Mouse (Mus musculus) macrophage (primary cell): ENCODE results near the gene Arhgap24. TPM values are rescaled to one million over a fixed set of nuclear protein-coding genes. Genes with fewer than 3 reads are reported as not detected.

ENCODE experiments used
- H3K27ac ChIP-seq: fragments of 350-480 bp; formaldehyde crosslinking; 2 replicates; pipeline ENCODE4 v1.9.0; 2021
- H3K36me3 ChIP-seq: fragments of 350-480 bp; formaldehyde crosslinking; 2 replicates; pipeline ENCODE4 v1.9.0; 2021; ENCODE audit errors: inconsistent target
- H3K4me3 ChIP-seq: fragments of 350-480 bp; formaldehyde crosslinking; 2 replicates; pipeline ENCODE4 v1.9.0; 2021; ENCODE audit errors: inconsistent target
- H3K79me2 ChIP-seq: fragments of 350-480 bp; formaldehyde crosslinking; 2 replicates; pipeline ENCODE4 v1.9.0; 2021; ENCODE audit errors: inconsistent target
- WGBS: methylation state at CpG from one replicate; pipeline ENCODE4 v1.1.7; 2026; ENCODE audit warnings: inconsistent platforms; ENCODE audit not compliant: missing documents; 5-methylcytosine and 5-hydroxymethylcytosine counted together
- polyA plus RNA-seq: library from polyadenylated mRNA; stranded (reverse); fragments of 250-400 nt; gene quantifications from 3 replicates; pipeline ENCODE4 v1.2.4, GENCODE M21; 2018; ENCODE audit warnings: inconsistent platforms

The Arhgap24 gene
- polyA plus RNA-seq, 1 experiment from 2014 or later: 16.8 TPM

- Histone ChIP-seq H3K27ac (no peak overlapping the region), H3K79me2 (no peaks in the 10 kb centered on the region), H3K36me3 (no peaks in the 10 kb centered on the region), H3K4me3 (no peak overlapping the region)
- WGBS: 100% methylated on average over 2 of the region's 2 CpGs
Observed at GRCm38 (mm10) chr5:102470284-102470683, 10.9 kb upstream of the Arhgap24 start.

- WGBS: 11% methylated on average over 1 of the region's 2 CpGs
- Histone ChIP-seq H3K27ac (no peak overlapping the region), H3K79me2 (peaks cover 16% of the 10 kb centered on the region; the same call in 1 of the 2 replicates), H3K4me3 (no peak overlapping the region), H3K36me3 (no peaks in the 10 kb centered on the region)
Observed at GRCm38 (mm10) chr5:102478076-102478475, 3.1 kb upstream of the Arhgap24 start.

- 86% methylated on average over 10 of the region's 10 CpGs for WGBS
- Histone ChIP-seq H3K4me3 (no peak overlapping the region), H3K36me3 (no peaks in the 10 kb centered on the region), H3K27ac (no peak overlapping the region), H3K79me2 (peaks cover 65% of the 10 kb centered on the region; the same call in 1 of the 2 replicates)
Observed at GRCm38 (mm10) chr5:102483285-102483975, 2.2 kb downstream of the Arhgap24 start.

- WGBS: 40% methylated on average over 5 of the region's 5 CpGs
- Histone ChIP-seq H3K79me2 (peaks cover 64% of the 10 kb centered on the region; the same call in 1 of the 2 replicates), H3K27ac (no peak overlapping the region), H3K36me3 (no peaks in the 10 kb centered on the region), H3K4me3 (no peak overlapping the region)
Observed at GRCm38 (mm10) chr5:102491554-102491953, 10.4 kb downstream of the Arhgap24 start.

GRCm38 (mm10) chr5:102492152-102492551 lies 11.0 kb downstream of the Arhgap24 start:
- no peaks in the 10 kb centered on the region for H3K36me3 ChIP-seq
- no peak overlapping the region for H3K27ac ChIP-seq
- 93% methylated on average over 9 of the region's 9 CpGs for WGBS
- peaks cover 59% of the 10 kb centered on the region; the same call in 1 of the 2 replicates for H3K79me2 ChIP-seq
- no peak overlapping the region for H3K4me3 ChIP-seq

- H3K27ac ChIP-seq: no peak overlapping the region
- H3K36me3 ChIP-seq: no peaks in the 10 kb centered on the region
- peaks cover 40% of the 10 kb centered on the region for H3K79me2 ChIP-seq
- 89% methylated on average over 6 of the region's 6 CpGs for WGBS
- H3K4me3 ChIP-seq: no peak overlapping the region
Observed at GRCm38 (mm10) chr5:102494827-102495226, 13.6 kb downstream of the Arhgap24 start.

- Histone ChIP-seq H3K36me3 (no peaks in the 10 kb centered on the region), H3K4me3 (no peak overlapping the region), H3K79me2 (peaks cover 54% of the 10 kb centered on the region), H3K27ac (peak overlapping the region; percentile 82)
- 29% methylated on average over 3 of the region's 3 CpGs for WGBS
Observed at GRCm38 (mm10) chr5:102497205-102497604, 16.0 kb downstream of the Arhgap24 start.

GRCm38 (mm10) chr5:102498747-102499146 lies 17.6 kb downstream of the Arhgap24 start:
- peak overlapping the region; percentile 82 for H3K27ac ChIP-seq
- no peak overlapping the region for H3K4me3 ChIP-seq
- H3K36me3 ChIP-seq: no peaks in the 10 kb centered on the region
- 0% methylated on average over 5 of the region's 5 CpGs for WGBS
- H3K79me2 ChIP-seq: peaks cover 46% of the 10 kb centered on the region

GRCm38 (mm10) chr5:102502333-102502732 lies 21.1 kb downstream of the Arhgap24 start:
- peak overlapping the region; percentile 97 for H3K27ac ChIP-seq
- 0% methylated on average over 2 of the region's 2 CpGs for WGBS
- no peak overlapping the region for H3K4me3 ChIP-seq
- no peaks in the 10 kb centered on the region for H3K36me3 ChIP-seq
- peaks cover 31% of the 10 kb centered on the region for H3K79me2 ChIP-seq

GRCm38 (mm10) chr5:102503066-102503465 lies 21.9 kb downstream of the Arhgap24 start:
- peaks cover 31% of the 10 kb centered on the region for H3K79me2 ChIP-seq
- no peak overlapping the region for H3K4me3 ChIP-seq
- peak overlapping the region; percentile 97 for H3K27ac ChIP-seq
- WGBS: 86% methylated on average over 3 of the region's 3 CpGs
- no peaks in the 10 kb centered on the region for H3K36me3 ChIP-seq

- Histone ChIP-seq H3K4me3 (no peak overlapping the region), H3K36me3 (no peaks in the 10 kb centered on the region), H3K79me2 (peaks cover 31% of the 10 kb centered on the region), H3K27ac (peak overlapping the region; percentile 97)
- WGBS: 81% methylated on average over 2 of the region's 2 CpGs
Observed at GRCm38 (mm10) chr5:102503868-102504267, 22.7 kb downstream of the Arhgap24 start.

- WGBS: 98% methylated on average over 4 of the region's 4 CpGs
- Histone ChIP-seq H3K27ac (0 out of 2 replicates have a peak overlapping the region, but pooled peaks have one; percentile 97), H3K79me2 (peaks cover 30% of the 10 kb centered on the region), H3K36me3 (no peaks in the 10 kb centered on the region), H3K4me3 (no peak overlapping the region)
Observed at GRCm38 (mm10) chr5:102504557-102504956, 23.4 kb downstream of the Arhgap24 start.

GRCm38 (mm10) chr5:102508162-102508561 lies 27.0 kb downstream of the Arhgap24 start:
- 77% methylated on average over 3 of the region's 3 CpGs for WGBS
- Histone ChIP-seq H3K36me3 (no peaks in the 10 kb centered on the region), H3K79me2 (peaks cover 12% of the 10 kb centered on the region; the same call in 1 of the 2 replicates), H3K27ac (no peak overlapping the region), H3K4me3 (no peak overlapping the region)

GRCm38 (mm10) chr5:102509381-102509780 lies 28.2 kb downstream of the Arhgap24 start:
- WGBS: 53% methylated on average over 2 of the region's 2 CpGs
- Histone ChIP-seq H3K27ac (no peak overlapping the region), H3K4me3 (no peak overlapping the region), H3K36me3 (no peaks in the 10 kb centered on the region), H3K79me2 (peaks cover 12% of the 10 kb centered on the region; the same call in 1 of the 2 replicates)

GRCm38 (mm10) chr5:102511651-102512050 lies 30.5 kb downstream of the Arhgap24 start:
- H3K4me3 ChIP-seq: no peak overlapping the region
- H3K36me3 ChIP-seq: no peaks in the 10 kb centered on the region
- no peaks in the 10 kb centered on the region; the same call in 1 of the 2 replicates for H3K79me2 ChIP-seq
- no peak overlapping the region for H3K27ac ChIP-seq
- 98% methylated on average over 4 of the region's 4 CpGs for WGBS
